In the genomic region with DNA sequence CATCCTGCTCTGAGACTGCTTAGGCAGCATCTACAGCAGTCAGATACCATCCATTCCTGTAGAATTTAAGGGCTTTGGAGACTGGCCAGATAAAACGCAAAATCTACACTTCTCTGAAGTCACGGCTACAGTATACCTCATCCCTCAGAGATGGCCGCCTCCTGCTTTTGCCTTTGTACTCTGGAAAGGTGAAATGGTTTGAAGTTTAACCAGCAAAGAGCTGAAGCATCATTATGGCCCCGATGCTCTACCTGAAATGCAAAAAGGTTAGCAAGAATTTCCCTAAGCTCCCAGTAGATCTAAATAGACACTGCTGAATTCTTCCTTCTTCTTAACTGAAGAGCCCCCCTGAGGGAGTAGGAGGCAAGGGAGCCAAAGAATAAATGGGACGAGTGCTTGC, we compare ENCODE assay signal across 19 mouse cellular contexts.
A peak's percentile ranks its signal among the peaks of the same experiment; 100 is the strongest.
DNase-seq lines count a peak whose midpoint lies in the region; ATAC-seq and TF ChIP-seq lines count a peak whose summit lies in the region.
"Had no signal": no experiment of that assay in that cellular context is flagged by ENCODE, and none has a peak within 500 bp of the region (broad histone marks: within the 10 kb centered on the region; RNA-seq: fewer than 3 reads in every experiment).

No protein-coding gene starts in this region.

- no peak for TF ChIP-seq CTCF in kidney, postnatal 0 days (IDR thresholded peaks at IDR 0.05; ENCODE audit: low read depth)
- TF ChIP-seq CTCF in liver, postnatal 0 days (IDR thresholded peaks at IDR 0.05; ENCODE audit: low read depth) = no peak

- H3K4me3 ChIP-seq in heart, embryonic 13.5 days = no peak overlapping the region
- H3K4me3 ChIP-seq in heart, embryonic 12.5 days = no peak overlapping the region
- no peak overlapping the region for H3K4me3 ChIP-seq in kidney, postnatal 0 days (replicated peaks; ENCODE audit: low read depth, low read length)
- no peak overlapping the region for H3K4me3 ChIP-seq in liver, postnatal 0 days (ENCODE audit: low read depth, low read length)
- H3K4me3 ChIP-seq: embryonic facial prominence, embryonic 10.5 days; hindbrain, embryonic 13.5 days; liver, embryonic 13.5 days; neural tube, embryonic 13.5 days had no signal

- H3K27me3 ChIP-seq in heart, embryonic 13.5 days (replicated peaks) = no peaks in the 10 kb centered on the region
- no peaks in the 10 kb centered on the region for H3K27me3 ChIP-seq in heart, embryonic 12.5 days (replicated peaks)
- no peaks in the 10 kb centered on the region for H3K27me3 ChIP-seq in kidney, postnatal 0 days (ENCODE audit: insufficient read depth, low read length)
- no peaks in the 10 kb centered on the region for H3K27me3 ChIP-seq in liver, postnatal 0 days (ENCODE audit: insufficient read depth, low read length)
- H3K27me3 ChIP-seq: hindbrain, embryonic 13.5 days; liver, embryonic 13.5 days; neural tube, embryonic 13.5 days had no signal

- 60% methylated on average over 5 of the region's 5 CpGs for WGBS in heart, embryonic 13.5 days
- 64% methylated on average over 5 of the region's 5 CpGs for WGBS in heart, embryonic 12.5 days
- WGBS in kidney, postnatal 0 days = 46% methylated on average over 5 of the region's 5 CpGs
- 50% methylated on average over 5 of the region's 5 CpGs for WGBS in liver, postnatal 0 days (ENCODE audit: insufficient replicate concordance)

- TF ChIP-seq EP300 in liver, postnatal 0 days (IDR thresholded peaks at IDR 0.05; ENCODE audit: low read depth) = no peak

- H3K36me3 ChIP-seq in heart, embryonic 13.5 days = peaks cover 8% of the 10 kb centered on the region; the same call in 1 of the 2 replicates
- H3K36me3 ChIP-seq in heart, embryonic 12.5 days = peaks cover 6% of the 10 kb centered on the region; the same call in 1 of the 2 replicates
- H3K36me3 ChIP-seq in kidney, postnatal 0 days (ENCODE audit: insufficient read depth, low read length) = no peaks in the 10 kb centered on the region
- H3K36me3 ChIP-seq in liver, postnatal 0 days (replicated peaks; ENCODE audit: insufficient read depth, low read length) = 0 out of 2 replicates have a peak, but pooled peaks cover 2% of the 10 kb centered on the region
- H3K36me3 ChIP-seq: liver, embryonic 13.5 days had no signal

- H3K27ac ChIP-seq in heart, embryonic 13.5 days (replicated peaks) = no peak overlapping the region
- H3K27ac ChIP-seq in heart, embryonic 12.5 days (ENCODE audit: poor library complexity, severe bottlenecking) = no peak overlapping the region
- H3K27ac ChIP-seq in kidney, postnatal 0 days = no peak overlapping the region
- 0 out of 2 replicates have a peak overlapping the region, but pooled peaks have one; percentile 44 for H3K27ac ChIP-seq in liver, postnatal 0 days (ENCODE audit: low read depth)
- H3K27ac ChIP-seq: embryonic facial prominence, embryonic 10.5 days; hindbrain, embryonic 13.5 days; liver, embryonic 13.5 days; macrophage; neural tube, embryonic 13.5 days had no signal

- H3K4me1 ChIP-seq in heart, embryonic 13.5 days = peaks cover 21% of the 10 kb centered on the region
- H3K4me1 ChIP-seq in heart, embryonic 12.5 days (replicated peaks) = peaks cover 13% of the 10 kb centered on the region
- H3K4me1 ChIP-seq in kidney, postnatal 0 days (replicated peaks; ENCODE audit: insufficient read depth, low read length) = peaks cover 9% of the 10 kb centered on the region; the same call in 1 of the 2 replicates
- H3K4me1 ChIP-seq in liver, postnatal 0 days (ENCODE audit: insufficient read depth) = no peaks in the 10 kb centered on the region; the same call in 1 of the 2 replicates
- H3K4me1 ChIP-seq: hindbrain, embryonic 13.5 days; neural tube, embryonic 13.5 days had no signal

- ATAC-seq in heart, embryonic 13.5 days (ENCODE audit: extremely low read depth, insufficient number of reproducible peaks, low FRiP score, low TSS enrichment) = no peak
- ATAC-seq in heart, embryonic 12.5 days (ENCODE audit: insufficient number of reproducible peaks, low FRiP score) = no peak
- no peak for ATAC-seq in kidney, postnatal 0 days (replicated peaks; ENCODE audit: low FRiP score, low read depth)
- ATAC-seq in liver, postnatal 0 days = peak; percentile 47; the same call in 1 of the 2 replicates
- ATAC-seq: inflammation-experienced regulatory T-cells, adult 6 months had no signal

- H3K4me2 ChIP-seq in heart, embryonic 13.5 days = peak overlapping the region; percentile 40
- no peak overlapping the region for H3K4me2 ChIP-seq in heart, embryonic 12.5 days
- 0 out of 2 replicates have a peak overlapping the region, but pooled peaks have one; percentile 5 for H3K4me2 ChIP-seq in kidney, postnatal 0 days (ENCODE audit: low read length)
- H3K4me2 ChIP-seq in liver, postnatal 0 days (ENCODE audit: low read depth, low read length) = peak overlapping the region; percentile 7; the same call in 1 of the 2 replicates
- H3K4me2 ChIP-seq: hindbrain, embryonic 13.5 days; liver, embryonic 13.5 days; midbrain, embryonic 11.5 days; neural tube, embryonic 13.5 days had no signal

- no peak overlapping the region for H3K9ac ChIP-seq in heart, embryonic 13.5 days
- H3K9ac ChIP-seq in heart, embryonic 12.5 days = no peak overlapping the region
- no peak overlapping the region for H3K9ac ChIP-seq in kidney, postnatal 0 days (ENCODE audit: low read depth, low read length)
- H3K9ac ChIP-seq in liver, postnatal 0 days (replicated peaks) = no peak overlapping the region
- H3K9ac ChIP-seq: hindbrain, embryonic 13.5 days; liver, embryonic 13.5 days; neural tube, embryonic 13.5 days had no signal

- DNase-seq in kidney, postnatal 0 days (ENCODE audit: low spot score) = no peak
- no peak for DNase-seq in kidney, postnatal 10 days
- no peak for DNase-seq in liver, postnatal 0 days
- no peak for DNase-seq in liver
- no peak for DNase-seq in cerebellum, postnatal 10 days
- DNase-seq: cerebellum, adult 2 months; heart, adult 11 months; heart, postnatal 14 days; left cerebral cortex, postnatal 4 days; liver, embryonic 13.5 days; thymus, postnatal 14 days had no signal

- peaks cover 10% of the 10 kb centered on the region; the same call in 1 of the 2 replicates for H3K9me3 ChIP-seq in heart, embryonic 13.5 days
- H3K9me3 ChIP-seq in heart, embryonic 12.5 days (replicated peaks) = peaks cover 11% of the 10 kb centered on the region; the same call in 1 of the 2 replicates
- no peaks in the 10 kb centered on the region for H3K9me3 ChIP-seq in kidney, postnatal 0 days (replicated peaks; ENCODE audit: low read length)
- H3K9me3 ChIP-seq in liver, postnatal 0 days (ENCODE audit: low read length) = no peaks in the 10 kb centered on the region
- H3K9me3 ChIP-seq: liver, embryonic 13.5 days had no signal
